In genomic region chr10:41602667-41603066, GRCm38 (mm10) we compare ENCODE assay signal across 22 mouse cellular contexts.
DNase-seq lines count a peak whose midpoint lies in the region; ATAC-seq and TF ChIP-seq lines count a peak whose summit lies in the region.
"Had no signal": no experiment of that assay in that cellular context is flagged by ENCODE, and none has a peak within 500 bp of the region (broad histone marks: within the 10 kb centered on the region; RNA-seq: fewer than 3 reads in every experiment).

No protein-coding gene starts in this region.

- no peaks in the 10 kb centered on the region for H3K79me2 ChIP-seq in CH12.LX (replicated peaks; ENCODE audit: control insufficient read depth, extremely low read depth, insufficient read depth, poor library complexity, severe bottlenecking)

- no peak for ATAC-seq in lung, embryonic 15.5 days (ENCODE audit: borderline replicate concordance, extremely low read depth, low FRiP score, low TSS enrichment)
- ATAC-seq: forebrain, postnatal 0 days; midbrain, embryonic 13.5 days had no signal

- in situ Hi-C loops in CH12.LX (cut with MboI; ENCODE audit: low pct_ligation_motif_present, low pct_unique_long_range_greater_than_20kb, low sequenced_read_pairs) = loop anchor here (5.0 kb wide), 1 partner anchor 80 kb away; no protein-coding TSS in a partner anchor

- no peak overlapping the region for H3K4me2 ChIP-seq in lung, embryonic 15.5 days
- H3K4me2 ChIP-seq in CH12.LX (ENCODE audit: insufficient read depth, low read depth, poor library complexity, severe bottlenecking) = no peak overlapping the region
- H3K4me2 ChIP-seq: hindbrain, embryonic 14.5 days; liver, embryonic 13.5 days; midbrain, embryonic 13.5 days; neural tube, embryonic 13.5 days; stomach, embryonic 15.5 days had no signal

- no peak for TF ChIP-seq POLR2A in lung, adult 2 months (IDR thresholded peaks at IDR 0.05; ENCODE audit: borderline replicate concordance, extremely low read depth, low read depth, low read length)
- TF ChIP-seq POLR2A in CH12.LX (IDR thresholded peaks at IDR 0.05; ENCODE audit: low read depth, low read length) = no peak

- no peak for TF ChIP-seq CTCF in lung, adult 2 months (IDR thresholded peaks at IDR 0.05; ENCODE audit: insufficient read depth, low read length)
- no peak for TF ChIP-seq CTCF in CH12.LX (conservative IDR thresholded peaks at IDR 0.05 in 1 of 2, IDR thresholded peaks at IDR 0.05 in 1 of 2; ENCODE audit: low read depth in 2 of 2, low read length in 2 of 2)

- TF ChIP-seq EP300 in CH12.LX (IDR thresholded peaks at IDR 0.05; ENCODE audit: low read length) = no peak

- H3K27ac ChIP-seq in lung, embryonic 15.5 days = peak overlapping the region; percentile 37; the same call in 1 of the 2 replicates
- H3K27ac ChIP-seq in CH12.LX (ENCODE audit: insufficient read depth, low read depth) = no peak overlapping the region
- H3K27ac ChIP-seq: hindbrain, embryonic 14.5 days; left cerebral cortex, adult 2 months; liver, embryonic 13.5 days; midbrain, embryonic 13.5 days; neural tube, embryonic 13.5 days; stomach, embryonic 15.5 days had no signal

- peaks cover 25% of the 10 kb centered on the region for H3K4me1 ChIP-seq in lung, embryonic 15.5 days
- 0 out of 2 replicates have a peak, but pooled peaks cover 4% of the 10 kb centered on the region for H3K4me1 ChIP-seq in lung, adult 2 months (ENCODE audit: control insufficient read depth, insufficient read depth, low read length)
- H3K4me1 ChIP-seq in CH12.LX (ENCODE audit: control insufficient read depth in 1 of 2, insufficient read depth in 2 of 2) = peaks cover 10 to 46% of the 10 kb centered on the region in 2 experiments
- H3K4me1 ChIP-seq: neural tube, embryonic 13.5 days had no signal

- no peak for TF ChIP-seq RAD21 in CH12.LX (IDR thresholded peaks at IDR 0.05; ENCODE audit: low read depth, low read length)

- dilution Hi-C loops in CH12.LX (cut with MboI; ENCODE audit: extremely low pct_ligation_motif_present, extremely low pct_unique_long_range_greater_than_20kb, low sequenced_read_pairs) = no loop called here

- DNase-seq in lung, adult 2 months = no peak
- DNase-seq in 416B (ENCODE audit: low read depth) (peak; percentile 41), CH12.LX (ENCODE audit: extremely low read depth) (no peak)
- peak; percentile 45 for DNase-seq in naive thymus-derived CD4-positive, alpha-beta T cell, adult 2 months (ENCODE audit: low read depth)
- DNase-seq in cerebellum, postnatal 10 days = no peak
- DNase-seq in adrenal gland, adult 18-20 months (ENCODE audit: low spot score in 2 of 2) = no peak
- no peak for DNase-seq in kidney, adult 8-10 months
- DNase-seq: adrenal gland, adult 2 months; cerebellum, adult 11-12 months; forebrain, postnatal 0 days; gastrocnemius, postnatal 25 days; heart, postnatal 4 days; kidney, postnatal 4 days; liver, embryonic 13.5 days; right cerebral cortex, adult 18-20 months; right cerebral cortex, postnatal 4 days had no signal

- H3K9ac ChIP-seq in lung, embryonic 15.5 days = no peak overlapping the region
- no peak overlapping the region for H3K9ac ChIP-seq in CH12.LX (ENCODE audit: insufficient read depth, low read depth)
- H3K9ac ChIP-seq: forebrain, postnatal 0 days; hindbrain, embryonic 14.5 days; liver, embryonic 13.5 days; midbrain, embryonic 13.5 days; neural tube, embryonic 13.5 days; stomach, embryonic 15.5 days had no signal

- no peaks in the 10 kb centered on the region for H3K27me3 ChIP-seq in lung, embryonic 15.5 days
- H3K27me3 ChIP-seq in CH12.LX (replicated peaks) = no peaks in the 10 kb centered on the region
- H3K27me3 ChIP-seq: liver, embryonic 13.5 days; midbrain, embryonic 13.5 days; neural tube, embryonic 13.5 days; stomach, embryonic 15.5 days had no signal

- H3K9me3 ChIP-seq in lung, embryonic 15.5 days = no peaks in the 10 kb centered on the region
- no peaks in the 10 kb centered on the region for H3K9me3 ChIP-seq in CH12.LX (replicated peaks; ENCODE audit: low read length)
- H3K9me3 ChIP-seq: liver, embryonic 13.5 days; midbrain, embryonic 13.5 days; neural tube, embryonic 13.5 days; stomach, embryonic 15.5 days had no signal

- H3K36me3 ChIP-seq in lung, embryonic 15.5 days = no peaks in the 10 kb centered on the region
- H3K36me3 ChIP-seq in CH12.LX (replicated peaks in 1 of 2; ENCODE audit: control insufficient read depth in 1 of 2, insufficient read depth in 1 of 2, low read length in 1 of 2) = no peaks in the 10 kb centered on the region
- H3K36me3 ChIP-seq: liver, embryonic 13.5 days; midbrain, embryonic 13.5 days; neural tube, embryonic 13.5 days; stomach, embryonic 15.5 days had no signal

- WGBS in lung, embryonic 15.5 days = 87% methylated on average over 1 of the region's 1 CpGs
- 73% methylated on average over 1 of the region's 1 CpGs for WGBS in lung, adult 2 months

- H3K4me3 ChIP-seq in lung, embryonic 15.5 days = no peak overlapping the region
- H3K4me3 ChIP-seq in lung, adult 2 months (replicated peaks; ENCODE audit: extremely low read depth, low read depth, low read length) = no peak overlapping the region
- no peak overlapping the region for H3K4me3 ChIP-seq in CH12.LX (replicated peaks in 1 of 3; ENCODE audit: low read depth in 2 of 3, low read length in 2 of 3, poor library complexity in 1 of 3)
- H3K4me3 ChIP-seq: left cerebral cortex, adult 2 months; liver, embryonic 13.5 days; midbrain, embryonic 13.5 days; neural tube, embryonic 13.5 days; stomach, embryonic 15.5 days had no signal

TF ChIP-seq in CH12.LX, 34 proteins besides CTCF, POLR2A, EP300 and RAD21:
- TF ChIP-seq ETS1 (conservative IDR thresholded peaks at IDR 0.05; ENCODE audit: low read depth, low read length) (no peak), ELF1 (IDR thresholded peaks at IDR 0.05; ENCODE audit: low read depth, low read length) (0 out of 2 replicates have a peak, but pooled peaks have one; percentile 20), KAT2A (IDR thresholded peaks at IDR 0.05; ENCODE audit: insufficient replicate concordance, low read length) (no peak)

Comparison
In these comparisons a context has a peak if more than half of its experiments do, and no peak if none do; other contexts are left out.
1. DNase-seq: peak in 416B (single experiment) and naive thymus-derived CD4-positive, alpha-beta T cell, adult 2 months (single experiment); none in lung, adult 2 months (single experiment), CH12.LX (single experiment), cerebellum, postnatal 10 days (0 of 2), adrenal gland, adult 18-20 months (0 of 2) and kidney, adult 8-10 months (0 of 2).